Mouse (Mus musculus): ENCODE results near the gene Atp6v0d1.

GRCm38 (mm10) chr8:105565952-105566702 is at the start of gene Atp6v0d1:
- TF ChIP-seq CTCF (IDR thresholded peaks at IDR 0.05; ENCODE audit: extremely low read depth, insufficient read length, insufficient replicate concordance, low read depth, low read length) (peak; percentile 79), POLR2A (IDR thresholded peaks at IDR 0.05; ENCODE audit: low read depth, low read length) (peak; percentile 48)

All from small intestine, adult 2 months (tissue).